Mouse (Mus musculus) liver, adult 2 months (tissue): ENCODE data around the gene Palld.

ENCODE experiments used
- CTCF ChIP-seq: fragments of 200-500 bp; IDR thresholded peaks from 2 replicates; pipeline ENCODE4 v1.5.1; 2011; ENCODE audit warnings: low read depth, low read length, control low read depth
- POLR2A ChIP-seq: fragments of 200-500 bp; IDR thresholded peaks from 2 replicates; pipeline ENCODE4 v1.6.1; 2011; ENCODE audit warnings: low read length, control low read depth; ENCODE audit not compliant: insufficient read depth; ENCODE audit errors: extremely low read depth

- TF ChIP-seq POLR2A (no peak), CTCF (no peak)
Observed at GRCm38 (mm10) chr8:61731306-61732088, 171.0 kb downstream of the Palld start.
